Mouse (Mus musculus) spleen, adult 2 months (tissue): Measurements from ENCODE around the gene Myl12a.

Source experiments
- CTCF ChIP-seq: fragments of 200-500 bp; IDR thresholded peaks from 2 replicates; pipeline ENCODE4 v1.5.1; 2011; ENCODE audit warnings: mild to moderate bottlenecking, inconsistent platforms; ENCODE audit not compliant: insufficient read depth, insufficient read length, insufficient replicate concordance; ENCODE audit errors: extremely low read depth
- POLR2A ChIP-seq: fragments of 200-500 bp; IDR thresholded peaks from 2 replicates; pipeline ENCODE4 v1.6.1; 2011; ENCODE audit warnings: low read depth, low read length, inconsistent platforms

GRCm38 (mm10) chr17:71010646-71011242, 8.1 kb upstream of the Myl12a start:
- TF ChIP-seq CTCF: no peak
- TF ChIP-seq POLR2A: no peak
